Mouse (Mus musculus) hindbrain, embryonic 10.5 days (tissue): ENCODE data around the gene Dgkg. TPM values are rescaled to one million over a fixed set of nuclear protein-coding genes. Genes with fewer than 3 reads are reported as not detected.

Experiments
- DNase-seq: peaks from one replicate; pipeline ENCODE4 v3.0.0-alpha.2; 2017; ENCODE audit warnings: low spot score
- H3K27ac ChIP-seq: fragments of 300-500 bp; sonication (generic); 2 replicates; pipeline ENCODE4 v1.5.1; 2016; ENCODE audit warnings: mild to moderate bottlenecking, moderate library complexity
- H3K27me3 ChIP-seq: fragments of 300-500 bp; sonication (generic); 2 replicates; pipeline ENCODE4 v1.6.1; 2016; ENCODE audit warnings: mild to moderate bottlenecking; ENCODE audit not compliant: poor library complexity, insufficient read depth, severe bottlenecking
- H3K36me3 ChIP-seq: fragments of 300-500 bp; sonication (generic); 2 replicates; pipeline ENCODE4 v1.6.1; 2016; ENCODE audit warnings: mild to moderate bottlenecking, moderate library complexity
- H3K4me1 ChIP-seq: fragments of 300-500 bp; sonication (generic); replicated peaks from 2 replicates; pipeline ENCODE4 v1.6.1; 2016; ENCODE audit warnings: mild to moderate bottlenecking
- H3K4me3 ChIP-seq: fragments of 300-500 bp; sonication (generic); 2 replicates; pipeline ENCODE4 v1.5.1; 2016; ENCODE audit warnings: mild to moderate bottlenecking, moderate library complexity
- H3K9me3 ChIP-seq: fragments of 300-500 bp; sonication (generic); 2 replicates; pipeline ENCODE4 v1.6.1; 2016; ENCODE audit warnings: mild to moderate bottlenecking, moderate library complexity
- WGBS: fragments of 180-500 bp; shearing (Covaris S2); methylation state at CpG from one replicate; pipeline ENCODE4 v1.1.7; 2016; 5-methylcytosine and 5-hydroxymethylcytosine counted together
- polyA plus RNA-seq: library from polyadenylated mRNA; unstranded; fragments of >200 nt; fragmentation: Nextera tagmentation; extraction: Ambion mirVana; gene quantifications from 2 replicates; pipeline ENCODE4 v1.2.1, GENCODE M21; 2016

Gene Dgkg
- polyA plus RNA-seq, 1 experiment from 2014 or later, result 0.20 TPM

DNA sequence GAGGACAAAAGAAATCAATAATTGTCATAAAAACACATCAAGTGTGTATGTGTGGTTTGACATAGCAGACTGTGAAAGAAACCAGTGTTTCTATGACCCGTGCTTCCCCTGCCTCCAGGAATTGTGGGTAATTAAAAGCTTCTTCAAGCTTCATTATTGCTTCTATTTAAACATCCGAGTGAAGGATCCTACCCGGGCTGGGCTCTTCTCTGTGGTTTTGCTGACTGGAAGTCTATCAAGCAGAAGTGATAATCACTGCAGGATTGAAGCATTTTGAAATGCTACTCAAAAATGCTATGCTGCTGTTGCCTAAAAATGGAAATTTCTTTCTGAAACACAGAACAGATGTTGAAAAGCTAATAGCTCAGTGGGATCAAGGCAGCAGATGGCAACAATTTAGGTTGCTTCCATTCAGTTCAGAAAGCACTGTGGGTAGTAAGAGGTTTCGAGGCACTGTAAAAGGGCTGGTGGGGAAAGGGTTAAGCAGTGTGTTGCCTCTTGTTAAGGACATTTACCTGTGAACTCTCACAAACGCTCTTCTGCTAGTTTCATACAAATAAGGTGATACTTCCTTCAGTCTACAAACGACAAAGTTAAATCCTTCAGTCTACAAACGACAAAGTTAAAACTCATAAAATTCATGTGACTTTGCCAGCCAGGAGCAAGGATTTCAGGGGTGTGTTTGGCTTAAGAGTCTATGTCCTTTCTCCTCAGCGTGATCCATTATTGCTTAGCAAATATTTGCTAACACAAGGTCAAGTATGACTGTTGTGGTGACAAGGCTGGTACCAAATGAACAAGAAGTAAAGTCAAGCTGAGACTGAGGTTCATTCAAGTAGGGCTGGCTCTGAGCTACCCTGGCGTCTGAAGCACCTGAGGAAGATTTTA, 43.6 kb downstream of the Dgkg start:
- no peak overlapping the region for H3K27ac ChIP-seq
- no peaks in the 10 kb centered on the region for H3K36me3 ChIP-seq
- H3K27me3 ChIP-seq, result 0 out of 2 replicates have a peak, but pooled peaks cover 5% of the 10 kb centered on the region
- H3K4me3 ChIP-seq, result no peak overlapping the region
- 80% methylated on average over 9 of the region's 9 CpGs for WGBS
- no peaks in the 10 kb centered on the region for H3K9me3 ChIP-seq
- peaks cover 1% of the 10 kb centered on the region for H3K4me1 ChIP-seq
- DNase-seq, result no peak

DNA sequence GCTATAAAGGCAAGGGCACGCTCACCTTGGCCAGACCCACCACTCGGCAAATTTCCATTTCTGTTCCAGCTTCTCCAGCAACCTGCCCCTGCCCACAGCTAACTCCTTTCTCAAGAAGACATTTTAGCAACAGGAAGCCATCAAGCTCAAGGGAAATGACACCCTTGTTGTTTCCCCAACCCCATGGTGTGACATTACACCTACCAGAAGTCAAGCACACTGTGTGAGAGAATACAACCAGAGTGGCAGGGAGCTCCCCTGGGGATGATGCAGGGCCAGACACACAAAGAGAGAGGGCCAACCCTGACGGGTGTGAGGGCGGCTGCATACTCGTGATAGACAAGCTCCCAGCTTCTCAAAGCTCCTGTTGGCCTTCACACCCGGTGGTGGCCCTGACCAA, 49.0 kb downstream of the Dgkg start:
- Histone ChIP-seq H3K27ac (no peak overlapping the region), H3K27me3 (peaks cover 5% of the 10 kb centered on the region; the same call in 1 of the 2 replicates), H3K36me3 (no peaks in the 10 kb centered on the region), H3K9me3 (no peaks in the 10 kb centered on the region), H3K4me1 (peaks cover 8% of the 10 kb centered on the region), H3K4me3 (no peak overlapping the region)
- no peak for DNase-seq
- 28% methylated on average over 6 of the region's 6 CpGs for WGBS

DNA sequence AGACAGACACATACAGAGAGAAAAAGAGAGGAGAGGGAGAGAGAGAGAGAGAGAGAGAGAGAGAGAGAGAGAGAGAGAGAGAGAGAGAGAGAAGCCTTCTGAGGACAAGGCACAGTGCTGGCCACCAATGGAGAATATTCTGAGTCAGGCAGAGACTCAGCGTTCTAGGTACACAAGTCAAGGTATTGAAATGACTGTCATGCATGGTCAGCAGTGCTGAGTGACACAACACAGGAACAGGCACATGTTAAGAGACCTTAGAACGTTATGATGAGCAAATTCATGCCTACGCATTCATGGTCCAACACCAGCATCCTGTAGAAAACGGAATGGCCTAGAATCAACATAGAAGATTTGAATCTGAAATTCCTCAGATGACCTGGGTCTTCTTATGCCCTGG, 50.0 kb downstream of the Dgkg start:
- H3K4me3 ChIP-seq, result no peak overlapping the region
- H3K4me1 ChIP-seq, result peaks cover 8% of the 10 kb centered on the region
- WGBS, result 92% methylated on average over 4 of the region's 4 CpGs
- peaks cover 5% of the 10 kb centered on the region; the same call in 1 of the 2 replicates for H3K27me3 ChIP-seq
- no peaks in the 10 kb centered on the region for H3K36me3 ChIP-seq
- H3K9me3 ChIP-seq, result no peaks in the 10 kb centered on the region
- no peak for DNase-seq
- H3K27ac ChIP-seq, result no peak overlapping the region

DNA sequence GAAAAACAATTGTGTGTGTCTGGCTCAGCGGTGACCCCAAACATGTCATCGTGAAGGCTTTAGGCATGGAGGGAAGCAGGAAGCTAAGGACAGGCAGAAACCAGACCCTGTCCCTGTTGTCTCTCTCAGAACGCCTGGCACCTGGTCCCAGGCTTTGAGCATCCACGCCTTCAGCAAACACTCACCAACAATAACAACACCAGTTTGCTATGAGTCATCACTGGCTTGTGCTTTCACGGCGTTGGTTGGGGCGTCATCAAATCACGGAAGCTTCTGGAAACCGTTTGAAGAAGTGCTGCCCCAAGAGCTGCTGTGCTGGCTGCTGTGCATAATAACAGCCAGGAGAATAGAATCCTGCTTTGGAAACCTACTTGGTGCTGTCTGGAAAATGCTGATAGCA, 54.6 kb downstream of the Dgkg start:
- 89% methylated on average over 9 of the region's 9 CpGs for WGBS
- H3K27ac ChIP-seq, result no peak overlapping the region

DNA sequence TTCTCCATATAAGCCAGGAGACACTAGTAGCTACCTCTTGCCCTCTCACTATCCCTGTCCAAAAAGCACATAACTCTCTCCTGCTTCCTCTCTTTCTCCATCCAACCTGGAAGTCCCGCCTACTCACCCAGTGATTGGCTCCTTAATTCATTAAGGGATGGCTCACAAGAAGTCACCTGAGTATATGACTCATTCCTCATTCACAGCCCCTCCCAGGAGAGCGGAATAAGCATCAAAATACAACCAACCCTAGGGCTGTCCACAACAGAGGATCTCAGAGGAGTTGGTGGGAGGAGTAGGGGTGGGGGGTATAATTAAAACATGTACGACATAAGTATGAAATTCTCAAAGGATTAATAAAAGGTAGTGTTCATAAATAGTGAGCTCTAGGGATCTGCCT, 55.3 kb downstream of the Dgkg start:
- no peak overlapping the region for H3K27ac ChIP-seq
- no peaks in the 10 kb centered on the region; the same call in 1 of the 2 replicates for H3K27me3 ChIP-seq
- WGBS, result 87% methylated on average over 3 of the region's 3 CpGs
- H3K4me1 ChIP-seq, result no peaks in the 10 kb centered on the region
- no peaks in the 10 kb centered on the region for H3K9me3 ChIP-seq
- no peaks in the 10 kb centered on the region for H3K36me3 ChIP-seq
- no peak for DNase-seq
- no peak overlapping the region for H3K4me3 ChIP-seq

More for the DNA sequence above, 54.6 kb downstream of the Dgkg start:
- Histone ChIP-seq H3K36me3 (no peaks in the 10 kb centered on the region), H3K27me3 (no peaks in the 10 kb centered on the region; the same call in 1 of the 2 replicates), H3K4me3 (no peak overlapping the region), H3K9me3 (no peaks in the 10 kb centered on the region), H3K4me1 (no peaks in the 10 kb centered on the region)
- DNase-seq, result no peak

GRCm38 (mm10) chr16:22600108-22600699, 56.8 kb downstream of the Dgkg start:
- no peaks in the 10 kb centered on the region for H3K36me3 ChIP-seq
- DNase-seq, result no peak
- no peaks in the 10 kb centered on the region; the same call in 1 of the 2 replicates for H3K27me3 ChIP-seq
- H3K4me1 ChIP-seq, result no peaks in the 10 kb centered on the region
- 95% methylated on average over 4 of the region's 4 CpGs for WGBS
- H3K9me3 ChIP-seq, result no peaks in the 10 kb centered on the region
- H3K27ac ChIP-seq, result no peak overlapping the region
- no peak overlapping the region for H3K4me3 ChIP-seq

DNA sequence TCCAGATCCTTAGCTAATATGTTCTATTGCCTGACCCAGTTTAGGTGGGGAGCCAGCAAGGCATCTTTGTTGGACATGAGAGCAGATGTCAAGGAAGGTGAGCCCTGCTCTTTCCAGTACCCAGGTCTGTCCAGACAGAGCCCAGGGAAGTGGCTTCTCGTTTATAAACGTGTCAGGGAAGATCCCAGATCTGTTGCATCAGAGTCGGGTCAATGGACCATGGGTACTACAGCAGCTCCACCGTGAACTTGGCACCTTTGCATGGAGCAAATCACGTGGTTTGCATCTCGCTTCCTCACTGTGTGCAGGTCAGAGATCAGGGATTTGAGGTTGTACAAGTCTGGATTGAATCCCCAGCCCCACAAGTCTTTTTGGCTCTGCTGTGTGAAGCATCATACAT, 58.3 kb downstream of the Dgkg start:
- Histone ChIP-seq H3K9me3 (no peaks in the 10 kb centered on the region), H3K4me3 (no peak overlapping the region), H3K27me3 (no peaks in the 10 kb centered on the region; the same call in 1 of the 2 replicates), H3K36me3 (no peaks in the 10 kb centered on the region), H3K4me1 (no peaks in the 10 kb centered on the region), H3K27ac (no peak overlapping the region)
- 88% methylated on average over 6 of the region's 6 CpGs for WGBS
- no peak for DNase-seq

- WGBS, result 84% methylated on average over 1 of the region's 1 CpGs
- Histone ChIP-seq H3K9me3 (no peaks in the 10 kb centered on the region), H3K4me3 (no peak overlapping the region), H3K27me3 (no peaks in the 10 kb centered on the region), H3K27ac (no peak overlapping the region), H3K4me1 (no peaks in the 10 kb centered on the region), H3K36me3 (no peaks in the 10 kb centered on the region)
- DNase-seq, result no peak
These were observed 60.6 kb downstream of the Dgkg start for GRCm38 (mm10) chr16:22596394-22596793.

- DNase-seq, result no peak
These were observed 63.1 kb downstream of the Dgkg start for GRCm38 (mm10) chr16:22593907-22594306.

DNA sequence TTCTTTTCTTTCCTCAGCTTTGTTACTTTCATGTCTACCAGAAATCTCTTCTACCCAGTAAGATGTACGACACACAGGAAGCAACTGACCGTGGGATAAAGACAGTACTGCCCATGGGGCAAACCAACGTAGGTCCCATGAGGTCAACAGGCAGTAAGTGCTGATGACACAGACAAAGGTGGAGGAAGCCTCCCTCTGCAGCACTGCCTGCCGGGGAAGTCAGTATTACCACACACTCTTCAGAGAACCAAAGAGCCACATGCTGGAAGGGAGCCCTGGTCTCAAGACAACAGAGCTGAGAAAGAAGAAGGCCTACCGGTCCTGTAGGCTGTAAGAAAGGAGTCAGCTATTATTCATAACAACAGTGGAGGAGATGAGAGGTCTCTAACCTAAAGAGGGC, 67.4 kb downstream of the Dgkg start:
- no peaks in the 10 kb centered on the region for H3K9me3 ChIP-seq
- H3K27me3 ChIP-seq, result no peaks in the 10 kb centered on the region
- no peaks in the 10 kb centered on the region for H3K36me3 ChIP-seq
- WGBS, result 77% methylated on average over 5 of the region's 5 CpGs
- H3K4me1 ChIP-seq, result no peaks in the 10 kb centered on the region
- H3K27ac ChIP-seq, result no peak overlapping the region
- DNase-seq, result no peak
- no peak overlapping the region for H3K4me3 ChIP-seq

More at GRCm38 (mm10) chr16:22593907-22594306, 63.1 kb downstream of the Dgkg start:
- H3K27ac ChIP-seq, result no peak overlapping the region
- H3K4me3 ChIP-seq, result no peak overlapping the region
- 93% methylated on average over 2 of the region's 2 CpGs for WGBS
- no peaks in the 10 kb centered on the region for H3K4me1 ChIP-seq
- H3K36me3 ChIP-seq, result no peaks in the 10 kb centered on the region
- no peaks in the 10 kb centered on the region for H3K27me3 ChIP-seq
- no peaks in the 10 kb centered on the region for H3K9me3 ChIP-seq

GRCm38 (mm10) chr16:22586151-22586836, 70.7 kb downstream of the Dgkg start:
- 87% methylated on average over 11 of the region's 11 CpGs for WGBS
- Histone ChIP-seq H3K9me3 (no peaks in the 10 kb centered on the region), H3K27ac (no peak overlapping the region), H3K4me1 (no peaks in the 10 kb centered on the region; the same call in 1 of the 2 replicates), H3K27me3 (no peaks in the 10 kb centered on the region), H3K36me3 (no peaks in the 10 kb centered on the region), H3K4me3 (no peak overlapping the region)
- DNase-seq, result no peak

DNA sequence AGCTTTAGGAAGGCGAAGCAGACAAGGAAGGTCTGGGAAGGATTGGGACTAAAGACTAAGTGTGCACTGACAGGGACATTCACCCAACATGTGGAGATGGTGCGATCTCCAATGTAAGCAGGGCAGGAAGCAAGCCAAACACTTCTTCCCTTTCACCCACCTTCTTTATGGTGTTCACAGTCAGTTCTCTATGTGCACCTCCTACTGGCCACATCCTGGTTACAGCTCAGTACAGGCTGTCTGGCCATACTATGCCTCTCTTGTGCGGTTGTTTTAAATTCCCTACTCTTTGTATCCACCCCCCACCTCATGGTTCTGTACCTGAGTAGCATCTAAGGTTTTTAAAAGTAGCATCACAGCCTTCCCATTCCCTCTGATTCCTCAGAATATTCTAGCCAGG, 71.5 kb downstream of the Dgkg start:
- no peak overlapping the region for H3K27ac ChIP-seq
- no peak overlapping the region for H3K4me3 ChIP-seq
- 88% methylated on average over 3 of the region's 3 CpGs for WGBS
- H3K27me3 ChIP-seq, result no peaks in the 10 kb centered on the region
- no peaks in the 10 kb centered on the region for H3K36me3 ChIP-seq
- no peaks in the 10 kb centered on the region; the same call in 1 of the 2 replicates for H3K4me1 ChIP-seq
- H3K9me3 ChIP-seq, result no peaks in the 10 kb centered on the region
- DNase-seq, result no peak

GRCm38 (mm10) chr16:22583401-22583800, 73.6 kb downstream of the Dgkg start:
- Histone ChIP-seq H3K9me3 (no peaks in the 10 kb centered on the region), H3K4me1 (peaks cover 3% of the 10 kb centered on the region; the same call in 1 of the 2 replicates), H3K27ac (no peak overlapping the region), H3K4me3 (no peak overlapping the region), H3K36me3 (no peaks in the 10 kb centered on the region), H3K27me3 (no peaks in the 10 kb centered on the region)
- DNase-seq, result no peak
- 44% methylated on average over 2 of the region's 2 CpGs for WGBS
